Mouse (Mus musculus) cerebellum, adult (tissue): Measurements from ENCODE around the gene Rbbp4.

Experiments
- ATAC-seq: cut with Nextera tagmentation; 2 replicates; pipeline ENCODE4 v1.9.2; 2017; ENCODE audit warnings: mild to moderate bottlenecking, moderate library complexity, mixed read lengths; ENCODE audit not compliant: insufficient number of reproducible peaks, low FRiP score, low TSS enrichment

Gene Rbbp4

GRCm38 (mm10) chr4:129260678-129261077, 74.5 kb downstream of the Rbbp4 start:
- ATAC-seq = no peak

DNA sequence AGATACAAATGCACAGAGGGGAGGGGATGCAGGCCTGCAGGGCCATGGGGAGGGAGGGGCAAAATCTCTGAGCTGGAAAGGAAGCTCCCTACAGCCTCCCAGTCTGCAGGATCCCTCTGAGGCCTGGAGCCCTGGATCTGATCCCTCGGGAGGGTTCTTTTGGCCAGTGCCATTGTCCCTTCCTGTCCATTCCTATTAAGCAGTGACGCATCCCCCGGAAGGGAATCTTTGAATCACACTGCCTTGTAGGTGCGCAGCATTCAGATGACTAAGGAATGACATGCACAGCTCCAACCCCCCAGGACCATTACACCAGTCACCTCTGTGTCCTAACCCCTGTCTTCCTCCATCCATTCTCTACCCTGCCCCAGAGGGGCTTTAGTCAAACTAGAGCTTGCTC, 76.1 kb downstream of the Rbbp4 start:
- ATAC-seq = no peak
